Mouse (Mus musculus): ENCODE results near the gene Gatad1.

DNA sequence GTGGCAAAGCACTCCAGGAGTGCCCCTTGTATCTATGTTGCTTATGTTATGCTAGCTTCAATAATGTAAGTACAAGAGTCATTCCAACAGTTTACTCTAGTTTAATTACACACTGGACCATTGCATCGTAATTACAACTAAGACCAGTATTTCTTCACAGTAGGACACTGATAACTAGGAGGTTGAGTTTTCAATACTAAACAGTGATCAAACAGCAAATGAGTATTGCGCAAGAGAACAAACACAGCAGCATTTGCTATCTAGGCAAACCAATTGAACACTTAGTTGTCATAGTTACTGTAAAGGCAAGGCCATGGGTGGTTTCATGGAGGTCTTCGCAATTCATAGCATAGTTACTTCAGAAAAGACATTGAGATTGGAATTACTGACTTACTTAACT, 34.3 kb upstream of the Gatad1 start:
- TF ChIP-seq CTCF (conservative IDR thresholded peaks at IDR 0.05; ENCODE audit: low read length) (no peak), POU5F1 (IDR thresholded peaks at IDR 0.05; ENCODE audit: borderline replicate concordance, low read length) (no peak), NANOG (IDR thresholded peaks at IDR 0.05; ENCODE audit: borderline replicate concordance, low read length) (no peak)

Data from E14TG2a.4 (cell line).